Mouse (Mus musculus) urinary bladder, postnatal 4 days (tissue): ENCODE measurements around the gene Abca13.
"Not testable (repeated sequence)": the region's sequence is repeated elsewhere in the genome, so short reads cannot be mapped to it uniquely, and the experiment has no call there.

ENCODE experiments used
- DNase-seq, 2 experiments: peaks; one replicate each; pipeline ENCODE4 v3.0.0; 2021 to 2022; ENCODE audit warnings: low spot score in 2 of 2

Gene Abca13

GRCm38 (mm10) chr11:9291168-9291567 is 99.4 kb downstream of the Abca13 start:
- DNase-seq: no peak

- DNase-seq: no peak
Observed at GRCm38 (mm10) chr11:9299615-9300014, 107.9 kb downstream of the Abca13 start.

GRCm38 (mm10) chr11:9305450-9305849 is 113.7 kb downstream of the Abca13 start:
- DNase-seq: no peak

- no peak for DNase-seq
Observed at GRCm38 (mm10) chr11:9316545-9316944, 124.8 kb downstream of the Abca13 start.

GRCm38 (mm10) chr11:9317076-9317929 is 125.6 kb downstream of the Abca13 start:
- peak; percentile 28 to 76 for DNase-seq

GRCm38 (mm10) chr11:9338151-9338550 is 146.4 kb downstream of the Abca13 start:
- DNase-seq: no peak

GRCm38 (mm10) chr11:9347724-9348123 is 156.0 kb downstream of the Abca13 start:
- no peak for DNase-seq

- DNase-seq: no peak
Observed at GRCm38 (mm10) chr11:9373160-9373559, 181.4 kb downstream of the Abca13 start.

GRCm38 (mm10) chr11:9374426-9374825 is 182.7 kb downstream of the Abca13 start:
- DNase-seq: not testable (repeated sequence)

GRCm38 (mm10) chr11:9388520-9388919 is 196.8 kb downstream of the Abca13 start:
- no peak for DNase-seq

- DNase-seq: no peak
Observed at GRCm38 (mm10) chr11:9416946-9417345, 225.2 kb downstream of the Abca13 start.

- no peak for DNase-seq
Observed at GRCm38 (mm10) chr11:9420205-9420604, 228.5 kb downstream of the Abca13 start.

- DNase-seq: no peak
Observed at GRCm38 (mm10) chr11:9427411-9427810, 235.7 kb downstream of the Abca13 start.

- no peak for DNase-seq
Observed at GRCm38 (mm10) chr11:9432807-9433206, 241.1 kb downstream of the Abca13 start.

GRCm38 (mm10) chr11:9436617-9437016 is 244.9 kb downstream of the Abca13 start:
- DNase-seq: no peak

GRCm38 (mm10) chr11:9439781-9440180 is 248.0 kb downstream of the Abca13 start:
- DNase-seq: no peak

- DNase-seq: no peak
Observed at GRCm38 (mm10) chr11:9441192-9441591, 249.4 kb downstream of the Abca13 start.

- DNase-seq: no peak
Observed at GRCm38 (mm10) chr11:9472400-9472799, 280.7 kb downstream of the Abca13 start.

GRCm38 (mm10) chr11:9481511-9481910 is 289.8 kb downstream of the Abca13 start:
- DNase-seq: no peak

GRCm38 (mm10) chr11:9500326-9501142 is 308.8 kb downstream of the Abca13 start:
- no peak for DNase-seq

GRCm38 (mm10) chr11:9514966-9515365 is 323.2 kb downstream of the Abca13 start:
- not testable (repeated sequence) for DNase-seq

GRCm38 (mm10) chr11:9528556-9528955 is 336.8 kb downstream of the Abca13 start:
- no peak for DNase-seq

- no peak for DNase-seq
Observed at GRCm38 (mm10) chr11:9531715-9532114, 340.0 kb downstream of the Abca13 start.
